Mouse (Mus musculus): ENCODE measurements around the gene Olfr1188.
"Not testable (repeated sequence)": the region's sequence is repeated elsewhere in the genome, so short reads cannot be mapped to it uniquely, and the experiment has no call there.

The Olfr1188 gene

GRCm38 (mm10) chr2:88556635-88557034 is at the start of gene Olfr1188:
Olfr1188 (plus strand) TSS chr2:88556935.
- DNase-seq, result no peak

- no peak for DNase-seq
Measured at GRCm38 (mm10) chr2:88518251-88518650, 38.5 kb upstream of the Olfr1188 start, which contains the start of gene Olfr1186. Olfr1186 (plus strand) TSS chr2:88518551.

GRCm38 (mm10) chr2:88525720-88526119 is 31.0 kb upstream of the Olfr1188 start:
- no peak for DNase-seq

GRCm38 (mm10) chr2:88572696-88573095 is 16.0 kb downstream of the Olfr1188 start:
- not testable (repeated sequence) for DNase-seq

GRCm38 (mm10) chr2:88586154-88586553 is 29.4 kb downstream of the Olfr1188 start, which contains the start of gene Olfr1189:
Olfr1189 (plus strand) TSS chr2:88586454.
- DNase-seq, result no peak
